Mouse (Mus musculus): Measurements from ENCODE around the gene AI182371. TPM values are rescaled to one million over a fixed set of nuclear protein-coding genes. Genes with fewer than 3 reads are reported as not detected.

The AI182371 gene
- polyA plus RNA-seq, 1 experiment from 2014 or later, result not detected

GRCm38 (mm10) chr2:35061338-35061737 lies 40.0 kb downstream of the AI182371 start, which contains the start of gene Hc:
Gene Hc, minus strand, starts transcription at chr2:35061438.
- H3K4me1 ChIP-seq (ENCODE audit: control insufficient read depth, insufficient read depth, low read length), result no peaks in the 10 kb centered on the region
- H3K4me3 ChIP-seq (ENCODE audit: low read depth, low read length), result no peak within 1 kb of the TSS
- DNase-seq (ENCODE audit: low spot score), result no peak
- no peaks in the 10 kb centered on the region for H3K36me3 ChIP-seq (ENCODE audit: control insufficient read depth, insufficient read depth, low read length)
- no peaks in the 10 kb centered on the region for H3K27me3 ChIP-seq (ENCODE audit: control insufficient read depth, insufficient read depth, low read length)
- H3K27ac ChIP-seq (ENCODE audit: low read depth, low read length), result no peak within 1 kb of the TSS
- no peak within 1 kb of the TSS for H3K9ac ChIP-seq (ENCODE audit: low read length)
- 81% methylated on average over 5 of the region's 5 CpGs for WGBS
- H3K9me3 ChIP-seq (ENCODE audit: control insufficient read depth, low read length), result no peaks in the 10 kb centered on the region
- no peak within 1 kb of the TSS for H3K4me2 ChIP-seq (ENCODE audit: low read depth)
- ATAC-seq (ENCODE audit: insufficient read depth, low FRiP score, low TSS enrichment), result no peak

GRCm38 (mm10) chr2:35060897-35061296 lies 40.4 kb downstream of the AI182371 start:
- Histone ChIP-seq H3K27me3 (ENCODE audit: control insufficient read depth, insufficient read depth, low read length) (no peaks in the 10 kb centered on the region), H3K9ac (ENCODE audit: low read length) (no peak overlapping the region), H3K4me1 (ENCODE audit: control insufficient read depth, insufficient read depth, low read length) (no peaks in the 10 kb centered on the region), H3K9me3 (ENCODE audit: control insufficient read depth, low read length) (no peaks in the 10 kb centered on the region), H3K27ac (ENCODE audit: low read depth, low read length) (no peak overlapping the region), H3K4me2 (ENCODE audit: low read depth) (no peak overlapping the region), H3K36me3 (ENCODE audit: control insufficient read depth, insufficient read depth, low read length) (no peaks in the 10 kb centered on the region), H3K4me3 (ENCODE audit: low read depth, low read length) (no peak overlapping the region)
- DNase-seq (ENCODE audit: low spot score) (no peak), ATAC-seq (ENCODE audit: insufficient read depth, low FRiP score, low TSS enrichment) (no peak)
- 74% methylated on average over 6 of the region's 6 CpGs for WGBS

- 86% methylated on average over 5 of the region's 5 CpGs for WGBS
- no peak overlapping the region for H3K9ac ChIP-seq (ENCODE audit: low read length)
- DNase-seq (ENCODE audit: low spot score) (no peak), ATAC-seq (ENCODE audit: insufficient read depth, low FRiP score, low TSS enrichment) (no peak)
- no peaks in the 10 kb centered on the region for H3K4me1 ChIP-seq (ENCODE audit: control insufficient read depth, insufficient read depth, low read length)
- no peak overlapping the region for H3K4me3 ChIP-seq (ENCODE audit: low read depth, low read length)
- H3K36me3 ChIP-seq (ENCODE audit: control insufficient read depth, insufficient read depth, low read length), result no peaks in the 10 kb centered on the region
- H3K27me3 ChIP-seq (ENCODE audit: control insufficient read depth, insufficient read depth, low read length), result no peaks in the 10 kb centered on the region
- no peaks in the 10 kb centered on the region for H3K9me3 ChIP-seq (ENCODE audit: control insufficient read depth, low read length)
- no peak overlapping the region for H3K4me2 ChIP-seq (ENCODE audit: low read depth)
- H3K27ac ChIP-seq (ENCODE audit: low read depth, low read length), result no peak overlapping the region
These were observed 41.1 kb downstream of the AI182371 start for GRCm38 (mm10) chr2:35060256-35060655.

- WGBS, result 81% methylated on average over 2 of the region's 2 CpGs
- Histone ChIP-seq H3K27me3 (ENCODE audit: control insufficient read depth, insufficient read depth, low read length) (no peaks in the 10 kb centered on the region), H3K36me3 (ENCODE audit: control insufficient read depth, insufficient read depth, low read length) (no peaks in the 10 kb centered on the region), H3K4me2 (ENCODE audit: low read depth) (no peak overlapping the region), H3K9ac (ENCODE audit: low read length) (no peak overlapping the region), H3K4me1 (ENCODE audit: control insufficient read depth, insufficient read depth, low read length) (no peaks in the 10 kb centered on the region), H3K27ac (ENCODE audit: low read depth, low read length) (no peak overlapping the region), H3K4me3 (ENCODE audit: low read depth, low read length) (no peak overlapping the region), H3K9me3 (ENCODE audit: control insufficient read depth, low read length) (no peaks in the 10 kb centered on the region)
- no peak for DNase-seq (ENCODE audit: low spot score)
- no peak for ATAC-seq (ENCODE audit: insufficient read depth, low FRiP score, low TSS enrichment)
These were observed 43.0 kb downstream of the AI182371 start for GRCm38 (mm10) chr2:35058325-35058724.

GRCm38 (mm10) chr2:35057243-35057642 lies 44.1 kb downstream of the AI182371 start:
- H3K27ac ChIP-seq (ENCODE audit: low read depth, low read length), result no peak overlapping the region
- H3K36me3 ChIP-seq (ENCODE audit: control insufficient read depth, insufficient read depth, low read length), result no peaks in the 10 kb centered on the region
- WGBS, result 88% methylated on average over 11 of the region's 11 CpGs
- no peak overlapping the region for H3K4me3 ChIP-seq (ENCODE audit: low read depth, low read length)
- H3K9ac ChIP-seq (ENCODE audit: low read length), result no peak overlapping the region
- H3K27me3 ChIP-seq (ENCODE audit: control insufficient read depth, insufficient read depth, low read length), result no peaks in the 10 kb centered on the region
- no peaks in the 10 kb centered on the region for H3K9me3 ChIP-seq (ENCODE audit: control insufficient read depth, low read length)
- no peak overlapping the region for H3K4me2 ChIP-seq (ENCODE audit: low read depth)
- no peaks in the 10 kb centered on the region for H3K4me1 ChIP-seq (ENCODE audit: control insufficient read depth, insufficient read depth, low read length)
- ATAC-seq (ENCODE audit: insufficient read depth, low FRiP score, low TSS enrichment) (no peak), DNase-seq (ENCODE audit: low spot score) (no peak)

DNA sequence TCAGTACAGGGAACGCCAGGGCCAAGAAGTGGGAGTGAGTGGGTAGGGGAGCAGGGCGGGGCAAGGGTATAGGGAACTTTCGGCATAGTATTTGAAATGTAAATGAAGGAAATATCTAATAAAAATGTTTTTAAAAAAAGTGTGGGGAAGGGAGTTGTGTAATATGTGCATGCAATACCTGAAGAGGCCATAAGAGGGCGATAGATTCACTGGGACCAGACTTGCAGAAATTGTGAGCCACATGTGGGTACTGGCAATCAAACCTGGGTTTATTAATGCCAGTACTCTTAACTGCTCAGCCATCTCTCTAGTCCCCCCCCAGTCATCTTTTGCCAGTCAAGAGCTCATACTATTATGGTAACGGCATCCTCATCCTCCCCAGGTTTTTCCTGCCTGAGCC lies 52.5 kb downstream of the AI182371 start:
- Histone ChIP-seq H3K36me3 (ENCODE audit: control insufficient read depth, insufficient read depth, low read length) (no peaks in the 10 kb centered on the region), H3K9ac (ENCODE audit: low read length) (no peak overlapping the region), H3K9me3 (ENCODE audit: control insufficient read depth, low read length) (no peaks in the 10 kb centered on the region), H3K27ac (ENCODE audit: low read depth, low read length) (no peak overlapping the region), H3K4me2 (ENCODE audit: low read depth) (no peak overlapping the region), H3K4me1 (ENCODE audit: control insufficient read depth, insufficient read depth, low read length) (no peaks in the 10 kb centered on the region), H3K4me3 (ENCODE audit: low read depth, low read length) (no peak overlapping the region), H3K27me3 (ENCODE audit: control insufficient read depth, insufficient read depth, low read length) (no peaks in the 10 kb centered on the region)
- DNase-seq (ENCODE audit: low spot score) (no peak), ATAC-seq (ENCODE audit: insufficient read depth, low FRiP score, low TSS enrichment) (no peak)
- 33% methylated on average over 5 of the region's 5 CpGs for WGBS

- Histone ChIP-seq H3K4me2 (ENCODE audit: low read depth) (no peak overlapping the region), H3K4me3 (ENCODE audit: low read depth, low read length) (no peak overlapping the region), H3K27ac (ENCODE audit: low read depth, low read length) (no peak overlapping the region), H3K27me3 (ENCODE audit: control insufficient read depth, insufficient read depth, low read length) (no peaks in the 10 kb centered on the region), H3K4me1 (ENCODE audit: control insufficient read depth, insufficient read depth, low read length) (no peaks in the 10 kb centered on the region), H3K9me3 (ENCODE audit: control insufficient read depth, low read length) (no peaks in the 10 kb centered on the region), H3K9ac (ENCODE audit: low read length) (no peak overlapping the region), H3K36me3 (ENCODE audit: control insufficient read depth, insufficient read depth, low read length) (no peaks in the 10 kb centered on the region)
- ATAC-seq (ENCODE audit: insufficient read depth, low FRiP score, low TSS enrichment) (no peak), DNase-seq (ENCODE audit: low spot score) (no peak)
- 64% methylated on average over 2 of the region's 2 CpGs for WGBS
These were observed 56.4 kb downstream of the AI182371 start for GRCm38 (mm10) chr2:35044956-35045355.

GRCm38 (mm10) chr2:35038580-35039375 lies 62.6 kb downstream of the AI182371 start:
- H3K27ac ChIP-seq (ENCODE audit: low read depth, low read length), result no peak overlapping the region
- ATAC-seq (ENCODE audit: insufficient read depth, low FRiP score, low TSS enrichment) (no peak), DNase-seq (ENCODE audit: low spot score) (no peak)
- H3K4me2 ChIP-seq (ENCODE audit: low read depth), result no peak overlapping the region
- H3K9ac ChIP-seq (ENCODE audit: low read length), result no peak overlapping the region
- no peak overlapping the region for H3K4me3 ChIP-seq (ENCODE audit: low read depth, low read length)
- no peaks in the 10 kb centered on the region for H3K4me1 ChIP-seq (ENCODE audit: control insufficient read depth, insufficient read depth, low read length)
- H3K27me3 ChIP-seq (ENCODE audit: control insufficient read depth, insufficient read depth, low read length), result no peaks in the 10 kb centered on the region
- no peaks in the 10 kb centered on the region for H3K36me3 ChIP-seq (ENCODE audit: control insufficient read depth, insufficient read depth, low read length)
- H3K9me3 ChIP-seq (ENCODE audit: control insufficient read depth, low read length), result no peaks in the 10 kb centered on the region
- WGBS, result 92% methylated on average over 9 of the region's 9 CpGs
